Mouse (Mus musculus) MEL (cell line): ENCODE data around the gene Gtpbp2. TPM values are rescaled to one million over a fixed set of nuclear protein-coding genes. Genes with fewer than 3 reads are reported as not detected.

ENCODE experiments used
- polyA plus RNA-seq, 2 experiments: library from polyadenylated mRNA; stranded (reverse) in 1 of 2; unstranded in 1 of 2; fragments of >175 nt in 1 of 2; fragments of >200 nt in 1 of 2; gene quantifications; 2 replicates each; pipeline versions ENCODE4 v1.2.1 to v1.2.4; 2012; ENCODE audit warnings: low replicate concordance in 2 of 2, low read depth in 1 of 2; ENCODE audit not compliant: insufficient read length in 2 of 2, insufficient read depth in 1 of 2, missing spikeins in 1 of 2
- total RNA-seq: library from RNA; depleted of rRNA; stranded (reverse); fragments of 300-350 nt; gene quantifications from 2 replicates; pipeline ENCODE4 v1.2.3, GENCODE M21; 2012; rRNA removed

The Gtpbp2 gene
- total and polyA plus RNA-seq, 3 experiments = 18.1 to 46.7 TPM; not detected in 1

Other genes with a start within 250 kb of the Gtpbp2 start
- gene Vegfa, start 128.7 kb upstream of the Gtpbp2 start, total RNA-seq = 16.1 and 39.4 TPM in 2 replicates
- 10 to 100 TPM in 1 of 2 experiments, not detected in 1; 38.6 TPM for gene Vegfa, start 128.7 kb upstream of the Gtpbp2 start, polyA plus RNA-seq
- gene Mrps18a, start 50.0 kb upstream of the Gtpbp2 start, total RNA-seq = 177 and 181 TPM in 2 replicates
- gene Mrps18a, start 50.0 kb upstream of the Gtpbp2 start, polyA plus RNA-seq = 100 to 1,000 TPM in 1 of 2 experiments, not detected in 1; 159 TPM
- not detected in 2 replicates for gene Rsph9, start 16.8 kb upstream of the Gtpbp2 start, total RNA-seq
- under 1 TPM in 1 of 2 experiments, not detected in 1; 0.29 TPM for gene Rsph9, start 16.8 kb upstream of the Gtpbp2 start, polyA plus RNA-seq
- 14.1 and 14.8 TPM in 2 replicates for gene Mad2l1bp, start 7.5 kb upstream of the Gtpbp2 start, total RNA-seq
- 10 to 100 TPM in 1 of 2 experiments, not detected in 1; 23.1 TPM for gene Mad2l1bp, start 7.5 kb upstream of the Gtpbp2 start, polyA plus RNA-seq
- 28.4 and 30.8 TPM in 2 replicates for gene Polh, start 41.6 kb downstream of the Gtpbp2 start, total RNA-seq
- gene Polh, start 41.6 kb downstream of the Gtpbp2 start, polyA plus RNA-seq = 10 to 100 TPM in 1 of 2 experiments, not detected in 1; 22.2 TPM
- 79.0 and 82.7 TPM in 2 replicates for gene Xpo5, start 41.8 kb downstream of the Gtpbp2 start, total RNA-seq
- gene Xpo5, start 41.8 kb downstream of the Gtpbp2 start, polyA plus RNA-seq = 10 to 100 TPM; 47.5 to 93.4 TPM
- gene Polr1c, start 87.0 kb downstream of the Gtpbp2 start, total RNA-seq = 188 and 197 TPM in 2 replicates
- gene Polr1c, start 87.0 kb downstream of the Gtpbp2 start, polyA plus RNA-seq = 100 to 1,000 TPM in 1 of 2 experiments, not detected in 1; 195 TPM
- 18.9 and 20.8 TPM in 2 replicates for gene Yipf3, start 87.0 kb downstream of the Gtpbp2 start, total RNA-seq
- 10 to 100 TPM in 1 of 2 experiments, not detected in 1; 86.5 TPM for gene Yipf3, start 87.0 kb downstream of the Gtpbp2 start, polyA plus RNA-seq
- gene Lrrc73, start 92.5 kb downstream of the Gtpbp2 start, total RNA-seq = 0.72 and 1.2 TPM in 2 replicates
- 1 to 10 TPM in 1 of 2 experiments, not detected in 1; 3.5 TPM for gene Lrrc73, start 92.5 kb downstream of the Gtpbp2 start, polyA plus RNA-seq
- gene Tjap1, start 122.0 kb downstream of the Gtpbp2 start, total RNA-seq = 11.0 and 12.9 TPM in 2 replicates
- gene Tjap1, start 122.0 kb downstream of the Gtpbp2 start, polyA plus RNA-seq = 10 to 100 TPM in 1 of 2 experiments, not detected in 1; 41.2 TPM
- not detected in 2 replicates for gene Dlk2, start 136.4 kb downstream of the Gtpbp2 start, total RNA-seq
- gene Dlk2, start 136.4 kb downstream of the Gtpbp2 start, polyA plus RNA-seq = under 1 TPM in 1 of 2 experiments, not detected in 1; 0.07 TPM
- 2.8 and 4.0 TPM in 2 replicates for gene Abcc10, start 167.3 kb downstream of the Gtpbp2 start, total RNA-seq
- 1 to 10 TPM in 1 of 2 experiments, not detected in 1; 6.2 TPM for gene Abcc10, start 167.3 kb downstream of the Gtpbp2 start, polyA plus RNA-seq
- 7.9 and 8.1 TPM in 2 replicates for gene Zfp318, start 222.7 kb downstream of the Gtpbp2 start, total RNA-seq
- 10 to 100 TPM; 21.3 to 36.8 TPM for gene Zfp318, start 222.7 kb downstream of the Gtpbp2 start, polyA plus RNA-seq